Mouse (Mus musculus): ENCODE results near the gene Zfp819. TPM values are rescaled to one million over a fixed set of nuclear protein-coding genes. Genes with fewer than 3 reads are reported as not detected.

The Zfp819 gene
- polyA plus RNA-seq, 1 experiment from 2014 or later, result not detected

DNA sequence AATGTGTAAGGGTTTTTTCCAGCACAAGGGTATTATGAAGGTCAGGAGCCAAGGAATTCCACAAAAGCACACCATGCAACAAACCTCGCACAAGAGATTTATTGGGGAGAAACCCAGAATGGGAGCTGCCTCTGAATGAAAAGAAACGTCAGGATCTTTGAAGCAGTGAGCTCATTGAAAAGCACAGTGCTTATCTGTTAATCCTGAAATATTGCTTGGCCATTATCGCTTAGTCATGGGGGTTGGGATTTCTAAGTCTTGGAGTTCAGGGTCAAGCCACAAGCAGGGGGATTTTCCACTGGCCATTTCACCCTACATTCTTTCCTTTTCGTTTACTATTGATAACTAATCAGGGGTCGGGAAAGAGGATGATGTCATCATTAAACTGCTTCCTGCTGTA is 5.1 kb upstream of the Zfp819 start:
- 32% methylated on average over 5 of the region's 5 CpGs for WGBS (ENCODE audit: insufficient replicate concordance)
- no peak overlapping the region for H3K4me2 ChIP-seq (ENCODE audit: low read depth, low read length)
- H3K4me1 ChIP-seq (ENCODE audit: control insufficient read depth, low read depth, low read length), result no peaks in the 10 kb centered on the region
- no peaks in the 10 kb centered on the region for H3K27me3 ChIP-seq (ENCODE audit: control insufficient read depth, insufficient read depth, low read depth, low read length)
- H3K27ac ChIP-seq (ENCODE audit: low read length), result no peak overlapping the region
- no peak overlapping the region for H3K9ac ChIP-seq (ENCODE audit: low read depth, low read length)
- H3K4me3 ChIP-seq (ENCODE audit: low read depth, low read length), result no peak overlapping the region
- ATAC-seq (ENCODE audit: low read depth), result no peak
- no peaks in the 10 kb centered on the region for H3K9me3 ChIP-seq (replicated peaks; ENCODE audit: control insufficient read depth, low read length)
- H3K36me3 ChIP-seq (ENCODE audit: control insufficient read depth, insufficient read depth), result no peaks in the 10 kb centered on the region

- Histone ChIP-seq H3K4me3 (ENCODE audit: low read depth, low read length) (no peak overlapping the region), H3K9ac (ENCODE audit: low read depth, low read length) (no peak overlapping the region), H3K4me1 (ENCODE audit: control insufficient read depth, low read depth, low read length) (peaks cover 5% of the 10 kb centered on the region), H3K4me2 (ENCODE audit: low read depth, low read length) (no peak overlapping the region), H3K27me3 (ENCODE audit: control insufficient read depth, insufficient read depth, low read depth, low read length) (no peaks in the 10 kb centered on the region), H3K9me3 (replicated peaks; ENCODE audit: control insufficient read depth, low read length) (no peaks in the 10 kb centered on the region), H3K27ac (ENCODE audit: low read length) (no peak overlapping the region), H3K36me3 (ENCODE audit: control insufficient read depth, insufficient read depth) (no peaks in the 10 kb centered on the region)
- ATAC-seq (ENCODE audit: low read depth), result no peak
- 39% methylated on average over 5 of the region's 5 CpGs for WGBS (ENCODE audit: insufficient replicate concordance)
Observed at GRCm38 (mm10) chr7:43607743-43608287, 846 bp downstream of the Zfp819 start.

- Histone ChIP-seq H3K4me1 (ENCODE audit: control insufficient read depth, low read depth, low read length) (peaks cover 5% of the 10 kb centered on the region), H3K4me3 (ENCODE audit: low read depth, low read length) (no peak overlapping the region), H3K4me2 (ENCODE audit: low read depth, low read length) (no peak overlapping the region), H3K9ac (ENCODE audit: low read depth, low read length) (no peak overlapping the region), H3K36me3 (ENCODE audit: control insufficient read depth, insufficient read depth) (no peaks in the 10 kb centered on the region), H3K27me3 (ENCODE audit: control insufficient read depth, insufficient read depth, low read depth, low read length) (no peaks in the 10 kb centered on the region), H3K9me3 (replicated peaks; ENCODE audit: control insufficient read depth, low read length) (no peaks in the 10 kb centered on the region), H3K27ac (ENCODE audit: low read length) (no peak overlapping the region)
- WGBS (ENCODE audit: insufficient replicate concordance), result 54% methylated on average over 7 of the region's 7 CpGs
- no peak for ATAC-seq (ENCODE audit: low read depth)
Observed at GRCm38 (mm10) chr7:43608316-43608824, 1.4 kb downstream of the Zfp819 start.

DNA sequence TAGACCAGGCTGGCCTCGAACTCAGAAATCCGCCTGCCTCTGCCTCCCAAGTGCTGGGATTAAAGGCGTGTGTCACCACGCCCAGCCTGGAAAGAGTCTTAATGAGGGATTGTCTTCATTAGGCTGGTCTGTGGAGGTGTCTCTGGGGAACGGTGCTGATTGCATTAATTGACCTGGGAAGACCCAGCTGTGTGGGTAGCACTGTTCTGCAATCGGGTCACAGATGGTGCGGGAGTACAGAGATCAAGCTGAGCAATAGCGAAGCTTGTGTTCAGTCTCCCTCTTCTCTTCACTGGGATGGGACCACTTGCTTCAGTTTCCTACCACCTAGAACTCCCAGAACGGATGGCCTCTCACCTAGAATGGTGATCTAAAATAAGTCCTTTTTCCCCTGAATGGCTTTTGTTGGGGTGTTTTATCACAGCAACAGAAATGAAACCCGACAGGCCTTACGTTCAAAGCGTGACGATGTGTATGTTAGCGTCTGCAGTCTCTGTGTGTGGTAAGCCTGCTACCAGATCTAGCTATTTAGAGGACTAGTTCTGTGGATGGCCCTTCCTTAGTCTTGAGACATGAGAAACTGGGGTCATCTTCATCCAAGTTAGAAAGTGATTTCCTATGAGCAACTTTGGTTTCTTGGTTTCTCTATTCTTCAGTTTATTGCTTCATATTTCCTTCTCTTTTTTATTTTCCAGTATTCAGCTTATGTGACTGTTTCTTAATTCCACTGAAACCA is 7.0 kb downstream of the Zfp819 start:
- no peak for ATAC-seq (ENCODE audit: low read depth)
- no peak overlapping the region for H3K4me3 ChIP-seq (ENCODE audit: low read depth, low read length)
- H3K36me3 ChIP-seq (ENCODE audit: control insufficient read depth, insufficient read depth), result no peaks in the 10 kb centered on the region
- H3K4me1 ChIP-seq (ENCODE audit: control insufficient read depth, low read depth, low read length), result no peaks in the 10 kb centered on the region
- no peak overlapping the region for H3K4me2 ChIP-seq (ENCODE audit: low read depth, low read length)
- H3K9me3 ChIP-seq (replicated peaks; ENCODE audit: control insufficient read depth, low read length), result no peaks in the 10 kb centered on the region
- no peak overlapping the region for H3K9ac ChIP-seq (ENCODE audit: low read depth, low read length)
- H3K27me3 ChIP-seq (ENCODE audit: control insufficient read depth, insufficient read depth, low read depth, low read length), result no peaks in the 10 kb centered on the region
- no peak overlapping the region for H3K27ac ChIP-seq (ENCODE audit: low read length)
- 66% methylated on average over 14 of the region's 14 CpGs for WGBS (ENCODE audit: insufficient replicate concordance)

DNA sequence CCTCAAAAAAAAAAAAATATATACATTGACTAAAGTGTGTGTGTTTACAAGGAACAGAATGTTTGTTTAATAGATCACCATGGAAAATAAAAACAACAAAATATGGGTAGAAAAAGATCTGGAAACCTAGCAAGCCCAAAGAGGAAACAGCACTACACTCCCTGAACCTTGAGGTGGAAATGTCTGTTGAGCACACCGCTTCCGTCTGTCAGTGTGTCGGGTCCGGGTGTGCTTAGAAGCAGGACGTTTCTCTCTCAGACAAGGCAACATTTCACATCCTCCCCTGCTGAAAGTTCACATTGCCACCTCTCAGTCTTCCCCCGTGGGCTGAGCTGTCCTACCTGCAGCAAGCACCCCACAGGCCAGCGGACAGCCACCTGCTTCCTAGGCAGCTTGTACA is 16.0 kb downstream of the Zfp819 start:
- no peak overlapping the region for H3K4me3 ChIP-seq (ENCODE audit: low read depth, low read length)
- 51% methylated on average over 7 of the region's 7 CpGs for WGBS (ENCODE audit: insufficient replicate concordance)

GRCm38 (mm10) chr7:43623819-43624218 is 16.9 kb downstream of the Zfp819 start:
- 26% methylated on average over 10 of the region's 10 CpGs for WGBS (ENCODE audit: insufficient replicate concordance)
- H3K4me2 ChIP-seq (ENCODE audit: low read depth, low read length), result no peak overlapping the region
- H3K27me3 ChIP-seq (ENCODE audit: control insufficient read depth, insufficient read depth, low read depth, low read length), result no peaks in the 10 kb centered on the region
- H3K9me3 ChIP-seq (replicated peaks; ENCODE audit: control insufficient read depth, low read length), result no peaks in the 10 kb centered on the region
- ATAC-seq (ENCODE audit: low read depth), result no peak
- H3K9ac ChIP-seq (ENCODE audit: low read depth, low read length), result no peak overlapping the region
- no peak overlapping the region for H3K27ac ChIP-seq (ENCODE audit: low read length)
- no peak overlapping the region for H3K4me3 ChIP-seq (ENCODE audit: low read depth, low read length)
- H3K36me3 ChIP-seq (ENCODE audit: control insufficient read depth, insufficient read depth), result no peaks in the 10 kb centered on the region
- H3K4me1 ChIP-seq (ENCODE audit: control insufficient read depth, low read depth, low read length), result no peaks in the 10 kb centered on the region

More for the DNA sequence above, 16.0 kb downstream of the Zfp819 start:
- H3K4me1 ChIP-seq (ENCODE audit: control insufficient read depth, low read depth, low read length), result no peaks in the 10 kb centered on the region
- no peaks in the 10 kb centered on the region for H3K36me3 ChIP-seq (ENCODE audit: control insufficient read depth, insufficient read depth)
- no peak for ATAC-seq (ENCODE audit: low read depth)
- no peaks in the 10 kb centered on the region for H3K9me3 ChIP-seq (replicated peaks; ENCODE audit: control insufficient read depth, low read length)
- no peaks in the 10 kb centered on the region for H3K27me3 ChIP-seq (ENCODE audit: control insufficient read depth, insufficient read depth, low read depth, low read length)
- H3K4me2 ChIP-seq (ENCODE audit: low read depth, low read length), result no peak overlapping the region
- H3K27ac ChIP-seq (ENCODE audit: low read length), result no peak overlapping the region
- H3K9ac ChIP-seq (ENCODE audit: low read depth, low read length), result no peak overlapping the region

DNA sequence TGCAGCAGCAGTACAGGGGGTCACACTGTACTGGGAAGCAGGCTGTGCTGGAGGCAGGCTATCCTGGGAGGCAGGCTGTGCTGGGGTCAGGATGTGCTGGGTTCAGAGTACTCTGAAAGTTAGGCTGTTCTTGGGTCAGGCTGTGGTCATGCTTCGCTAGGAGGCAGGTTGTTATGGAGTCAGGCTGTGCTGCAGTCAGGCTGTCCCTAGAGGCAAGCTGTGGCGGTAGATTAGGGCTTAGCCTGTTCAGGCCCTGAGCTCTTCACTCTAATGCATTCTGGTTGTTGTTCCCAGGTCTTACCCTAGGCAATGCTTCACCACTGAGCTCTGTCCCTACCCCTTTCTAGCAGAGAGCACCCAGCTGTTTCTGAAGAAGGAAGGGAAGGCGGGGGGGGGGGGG is 18.1 kb downstream of the Zfp819 start:
- no peak for ATAC-seq (ENCODE audit: low read depth)
- no peaks in the 10 kb centered on the region for H3K4me1 ChIP-seq (ENCODE audit: control insufficient read depth, low read depth, low read length)
- H3K9ac ChIP-seq (ENCODE audit: low read depth, low read length), result no peak overlapping the region
- no peak overlapping the region for H3K4me3 ChIP-seq (ENCODE audit: low read depth, low read length)
- H3K4me2 ChIP-seq (ENCODE audit: low read depth, low read length), result no peak overlapping the region
- H3K27ac ChIP-seq (ENCODE audit: low read length), result no peak overlapping the region
- H3K36me3 ChIP-seq (ENCODE audit: control insufficient read depth, insufficient read depth), result no peaks in the 10 kb centered on the region
- no peaks in the 10 kb centered on the region for H3K27me3 ChIP-seq (ENCODE audit: control insufficient read depth, insufficient read depth, low read depth, low read length)
- no peaks in the 10 kb centered on the region for H3K9me3 ChIP-seq (replicated peaks; ENCODE audit: control insufficient read depth, low read length)
- 61% methylated on average over 3 of the region's 3 CpGs for WGBS (ENCODE audit: insufficient replicate concordance)

GRCm38 (mm10) chr7:43625794-43626422 is 18.9 kb downstream of the Zfp819 start:
- WGBS (ENCODE audit: insufficient replicate concordance), result 57% methylated on average over 8 of the region's 8 CpGs
- H3K9me3 ChIP-seq (replicated peaks; ENCODE audit: control insufficient read depth, low read length), result no peaks in the 10 kb centered on the region
- H3K27me3 ChIP-seq (ENCODE audit: control insufficient read depth, insufficient read depth, low read depth, low read length), result no peaks in the 10 kb centered on the region
- H3K36me3 ChIP-seq (ENCODE audit: control insufficient read depth, insufficient read depth), result no peaks in the 10 kb centered on the region
- no peak overlapping the region for H3K27ac ChIP-seq (ENCODE audit: low read length)
- no peak overlapping the region for H3K4me2 ChIP-seq (ENCODE audit: low read depth, low read length)
- no peak for ATAC-seq (ENCODE audit: low read depth)
- H3K4me3 ChIP-seq (ENCODE audit: low read depth, low read length), result no peak overlapping the region
- H3K4me1 ChIP-seq (ENCODE audit: control insufficient read depth, low read depth, low read length), result no peaks in the 10 kb centered on the region
- no peak overlapping the region for H3K9ac ChIP-seq (ENCODE audit: low read depth, low read length)

DNA sequence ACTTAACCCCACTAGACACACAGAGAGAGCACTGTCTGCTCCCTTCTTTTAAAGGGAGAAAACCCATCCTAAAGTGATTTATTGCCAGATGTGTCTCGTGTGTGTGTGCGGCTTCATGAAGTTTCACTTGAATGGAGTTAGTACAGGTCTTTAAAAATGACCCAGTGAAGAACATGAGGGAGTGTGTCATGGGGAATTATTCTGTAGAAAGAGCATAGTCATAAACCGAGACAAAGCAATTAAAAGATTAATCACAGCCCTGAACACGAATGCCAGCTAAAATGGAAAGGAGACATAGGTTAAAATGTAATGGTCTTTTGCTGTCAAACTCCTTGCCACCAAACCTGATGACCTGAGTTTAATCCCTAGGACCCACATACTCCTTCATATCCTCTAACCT is 27.0 kb downstream of the Zfp819 start:
- no peaks in the 10 kb centered on the region for H3K36me3 ChIP-seq (ENCODE audit: control insufficient read depth, insufficient read depth)
- ATAC-seq (ENCODE audit: low read depth), result no peak
- no peak overlapping the region for H3K4me3 ChIP-seq (ENCODE audit: low read depth, low read length)
- WGBS (ENCODE audit: insufficient replicate concordance), result 52% methylated on average over 4 of the region's 4 CpGs
- no peaks in the 10 kb centered on the region for H3K4me1 ChIP-seq (ENCODE audit: control insufficient read depth, low read depth, low read length)
- no peaks in the 10 kb centered on the region for H3K9me3 ChIP-seq (replicated peaks; ENCODE audit: control insufficient read depth, low read length)
- no peak overlapping the region for H3K9ac ChIP-seq (ENCODE audit: low read depth, low read length)
- H3K27me3 ChIP-seq (ENCODE audit: control insufficient read depth, insufficient read depth, low read depth, low read length), result no peaks in the 10 kb centered on the region
- H3K4me2 ChIP-seq (ENCODE audit: low read depth, low read length), result no peak overlapping the region
- no peak overlapping the region for H3K27ac ChIP-seq (ENCODE audit: low read length)

Data from liver, embryonic 16.5 days (tissue).